Mouse (Mus musculus) limb, embryonic 13.5 days (tissue): ENCODE results near the gene Gata3. TPM values are rescaled to one million over a fixed set of nuclear protein-coding genes. Genes with fewer than 3 reads are reported as not detected.

ENCODE experiments used
- ATAC-seq: fragments of 200-750 bp; cut with Nextera tagmentation; 2 replicates; pipeline ENCODE4 v1.8.0; 2017; ENCODE audit warnings: low read depth, moderate number of reproducible peaks, moderate TSS enrichment; ENCODE audit not compliant: low FRiP score
- H3K27ac ChIP-seq: fragments of 300-500 bp; sonication (generic); 2 replicates; pipeline ENCODE4 v1.5.1; 2015; ENCODE audit warnings: inconsistent platforms, mild to moderate bottlenecking, moderate library complexity
- H3K27me3 ChIP-seq: fragments of 300-500 bp; sonication (generic); 2 replicates; pipeline ENCODE4 v1.6.1; 2015; ENCODE audit warnings: mild to moderate bottlenecking, inconsistent platforms
- H3K36me3 ChIP-seq: fragments of 300-500 bp; sonication (generic); 2 replicates; pipeline ENCODE4 v1.6.1; 2015; ENCODE audit warnings: inconsistent platforms, mild to moderate bottlenecking, moderate library complexity
- H3K4me1 ChIP-seq: fragments of 300-500 bp; sonication (generic); 2 replicates; pipeline ENCODE4 v1.6.1; 2015; ENCODE audit warnings: inconsistent platforms
- H3K4me2 ChIP-seq: fragments of 300-500 bp; sonication (generic); replicated peaks from 2 replicates; pipeline ENCODE4 v1.6.1; 2015; ENCODE audit warnings: inconsistent platforms, mild to moderate bottlenecking, moderate library complexity
- H3K4me3 ChIP-seq: fragments of 300-500 bp; sonication (generic); 2 replicates; pipeline ENCODE4 v1.5.1; 2015; ENCODE audit warnings: moderate library complexity, mild to moderate bottlenecking, inconsistent platforms
- H3K9ac ChIP-seq: fragments of 300-500 bp; sonication (generic); 2 replicates; pipeline ENCODE4 v1.6.1; 2015; ENCODE audit warnings: mild to moderate bottlenecking, inconsistent platforms
- H3K9me3 ChIP-seq: fragments of 300-500 bp; sonication (generic); 2 replicates; pipeline ENCODE4 v1.6.1; 2016; ENCODE audit warnings: inconsistent platforms
- WGBS: fragments of 180-500 bp; shearing (Covaris S2); methylation state at CpG from one replicate; pipeline ENCODE4 v1.1.7; 2015; 5-methylcytosine and 5-hydroxymethylcytosine counted together
- polyA plus RNA-seq: library from polyadenylated mRNA; unstranded; fragments of >200 nt; fragmentation: Nextera tagmentation; extraction: Ambion mirVana; gene quantifications from 2 replicates; pipeline ENCODE4 v1.2.1, GENCODE M21; 2015

Gene Gata3
- polyA plus RNA-seq, 1 experiment from 2014 or later = 8.9 TPM

DNA sequence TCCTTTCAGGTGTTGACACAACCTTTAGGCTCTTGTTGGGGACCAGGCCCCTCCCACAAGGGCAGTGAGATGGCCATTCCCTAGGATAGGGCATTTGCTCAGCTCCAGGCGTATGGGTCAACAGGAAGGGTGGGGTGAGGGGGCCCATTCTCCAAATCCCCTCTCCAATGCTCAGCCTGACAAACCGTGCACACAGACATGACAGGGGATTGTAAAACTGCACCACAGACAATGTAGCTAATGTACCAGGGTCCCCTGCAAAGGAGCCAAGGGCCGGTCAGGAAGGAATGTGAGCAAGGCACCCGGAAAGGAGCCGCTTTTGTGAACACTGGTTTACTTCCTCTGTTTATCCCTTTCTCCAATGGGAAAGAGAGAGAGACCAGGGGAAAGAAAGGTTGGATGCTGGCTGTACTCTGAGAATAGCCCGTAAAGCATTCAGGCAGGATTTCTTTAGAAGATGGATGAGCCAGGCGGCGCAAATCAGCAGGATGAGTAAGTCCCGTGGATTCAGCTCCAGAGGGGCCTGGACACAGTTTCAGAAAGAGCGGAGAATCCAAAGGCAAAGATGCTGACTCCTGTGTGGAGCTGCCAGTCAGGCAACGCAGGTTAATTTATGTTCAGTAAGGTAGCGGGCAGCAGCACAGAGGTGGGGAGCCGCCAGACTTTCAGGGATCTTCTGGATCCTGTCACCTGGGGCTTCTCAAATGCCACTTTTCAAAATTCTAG lies 36.8 kb downstream of the Gata3 start:
- Histone ChIP-seq H3K4me3 (no peak overlapping the region), H3K4me1 (peaks cover 3% of the 10 kb centered on the region; the same call in 1 of the 2 replicates), H3K4me2 (no peak overlapping the region), H3K9ac (no peak overlapping the region), H3K9me3 (no peaks in the 10 kb centered on the region), H3K36me3 (no peaks in the 10 kb centered on the region), H3K27me3 (0 out of 2 replicates have a peak, but pooled peaks cover 7% of the 10 kb centered on the region), H3K27ac (no peak overlapping the region)
- no peak for ATAC-seq
- 35% methylated on average over 13 of the region's 13 CpGs for WGBS

DNA sequence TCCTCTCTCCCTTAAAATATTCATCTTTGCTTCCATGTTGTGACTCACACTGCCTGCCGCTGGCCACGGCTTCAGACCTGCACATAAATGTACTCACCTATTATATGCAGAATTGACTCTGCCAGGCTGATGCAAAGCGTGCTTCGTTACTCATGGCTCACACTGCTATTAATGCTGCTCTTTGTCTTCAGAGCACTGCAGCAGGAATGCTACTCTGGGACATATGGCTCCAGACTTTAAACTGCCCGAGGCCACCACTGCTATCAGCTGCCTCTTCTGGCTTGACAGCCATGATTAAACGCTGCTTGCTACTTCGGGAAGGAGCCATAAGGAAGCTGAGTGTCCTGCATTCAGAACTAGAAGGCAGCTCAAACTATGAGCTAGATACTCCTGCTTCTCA lies 54.6 kb downstream of the Gata3 start:
- Histone ChIP-seq H3K4me3 (no peak overlapping the region), H3K4me2 (no peak overlapping the region), H3K27me3 (no peaks in the 10 kb centered on the region), H3K9ac (no peak overlapping the region), H3K36me3 (no peaks in the 10 kb centered on the region), H3K27ac (no peak overlapping the region), H3K9me3 (no peaks in the 10 kb centered on the region), H3K4me1 (no peaks in the 10 kb centered on the region)
- WGBS = 40% methylated on average over 7 of the region's 7 CpGs
- ATAC-seq = no peak

GRCm38 (mm10) chr2:9833712-9834111 lies 56.1 kb downstream of the Gata3 start:
- Histone ChIP-seq H3K36me3 (no peaks in the 10 kb centered on the region), H3K9me3 (no peaks in the 10 kb centered on the region), H3K4me1 (no peaks in the 10 kb centered on the region), H3K4me2 (no peak overlapping the region), H3K27me3 (no peaks in the 10 kb centered on the region), H3K9ac (no peak overlapping the region), H3K4me3 (no peak overlapping the region), H3K27ac (no peak overlapping the region)
- 74% methylated on average over 7 of the region's 7 CpGs for WGBS
- no peak for ATAC-seq

- no peaks in the 10 kb centered on the region for H3K27me3 ChIP-seq
- ATAC-seq = no peak
- H3K36me3 ChIP-seq = no peaks in the 10 kb centered on the region
- no peak overlapping the region for H3K4me2 ChIP-seq
- no peak overlapping the region for H3K27ac ChIP-seq
- no peaks in the 10 kb centered on the region for H3K9me3 ChIP-seq
- H3K4me3 ChIP-seq = no peak overlapping the region
- H3K9ac ChIP-seq = no peak overlapping the region
- no peaks in the 10 kb centered on the region for H3K4me1 ChIP-seq
- 27% methylated on average over 3 of the region's 3 CpGs for WGBS
Observed at GRCm38 (mm10) chr2:9827624-9828023, 62.2 kb downstream of the Gata3 start.

DNA sequence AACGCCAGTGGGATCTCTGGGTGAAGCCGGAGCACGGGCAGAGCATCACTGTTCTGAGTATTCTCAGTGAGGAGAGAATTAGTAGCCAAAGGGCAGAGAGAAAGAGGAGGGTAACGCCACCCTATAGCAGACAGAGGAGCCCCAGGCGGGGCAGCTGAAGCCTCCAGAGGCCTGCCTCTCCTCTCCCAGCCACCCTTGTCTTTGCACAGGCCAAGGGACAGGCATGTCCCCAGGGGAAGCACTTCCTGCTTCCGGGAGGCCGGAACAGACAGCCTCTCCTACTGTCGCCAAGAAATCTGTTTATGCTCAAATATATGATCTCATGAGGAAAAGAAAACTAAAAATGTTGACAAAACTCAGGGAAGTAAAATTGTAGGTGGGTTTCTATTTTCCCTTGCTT lies 69.2 kb downstream of the Gata3 start:
- ATAC-seq = no peak
- Histone ChIP-seq H3K27me3 (no peaks in the 10 kb centered on the region), H3K36me3 (no peaks in the 10 kb centered on the region), H3K4me1 (no peaks in the 10 kb centered on the region), H3K4me3 (no peak overlapping the region), H3K9ac (no peak overlapping the region), H3K4me2 (no peak overlapping the region), H3K27ac (no peak overlapping the region), H3K9me3 (no peaks in the 10 kb centered on the region)
- WGBS = 82% methylated on average over 8 of the region's 8 CpGs

DNA sequence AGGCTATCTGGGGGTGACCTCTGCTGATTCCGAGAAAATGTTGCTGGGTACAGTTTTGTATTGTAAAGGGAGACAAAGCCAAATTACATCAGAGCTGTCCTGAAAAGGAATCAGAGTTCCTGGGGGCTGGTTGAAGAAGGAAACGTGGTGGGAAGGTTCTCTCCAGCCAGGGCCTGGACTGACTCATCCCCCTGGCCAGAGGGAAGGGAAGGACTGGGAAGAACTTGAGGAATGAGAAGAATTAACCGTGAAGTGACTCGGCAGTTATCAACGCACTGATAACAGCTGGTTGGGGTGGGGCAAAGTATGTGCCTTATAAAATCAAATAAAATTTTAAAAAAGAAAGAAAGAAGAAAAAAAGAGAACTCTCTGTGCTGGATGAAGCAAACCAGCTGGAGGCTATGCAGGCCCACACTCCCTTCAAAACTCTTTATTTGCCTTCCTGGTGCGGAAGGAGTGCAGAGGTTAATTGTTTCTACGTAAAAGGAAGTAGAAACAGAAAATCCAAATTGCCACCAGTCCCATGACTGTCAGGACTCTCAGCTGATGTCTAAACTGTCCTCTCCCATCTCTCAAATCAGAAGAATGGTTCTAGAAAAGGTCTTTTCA lies 71.6 kb downstream of the Gata3 start:
- H3K27ac ChIP-seq = no peak overlapping the region

More for the DNA sequence above, 71.6 kb downstream of the Gata3 start:
- no peaks in the 10 kb centered on the region for H3K27me3 ChIP-seq
- no peak overlapping the region for H3K4me2 ChIP-seq
- H3K4me3 ChIP-seq = no peak overlapping the region
- H3K9ac ChIP-seq = no peak overlapping the region
- WGBS = 64% methylated on average over 7 of the region's 7 CpGs
- H3K9me3 ChIP-seq = no peaks in the 10 kb centered on the region
- H3K36me3 ChIP-seq = no peaks in the 10 kb centered on the region
- ATAC-seq = no peak
- no peaks in the 10 kb centered on the region for H3K4me1 ChIP-seq

Other genes starting within 250 kb of the Gata3 start
- gene 4930412O13Rik, start 8.8 kb downstream of the Gata3 start, polyA plus RNA-seq = 0.23 TPM in 1 of 2 replicates, not detected in the other
- not detected in 2 replicates for gene 9230102O04Rik, start 494 bp downstream of the Gata3 start, polyA plus RNA-seq
- gene Taf3, start 158.6 kb upstream of the Gata3 start, polyA plus RNA-seq = 15.2 and 16.5 TPM in 2 replicates
- gene Atp5c1, start 190.5 kb upstream of the Gata3 start, polyA plus RNA-seq = 528 and 534 TPM in 2 replicates
- gene Kin, start 190.6 kb upstream of the Gata3 start, polyA plus RNA-seq = 27.9 and 34.2 TPM in 2 replicates
- gene Itih2, start 241.4 kb upstream of the Gata3 start, polyA plus RNA-seq = 0.11 and 0.94 TPM in 2 replicates